Mouse (Mus musculus): ENCODE results near the gene Erbb2. TPM values are rescaled to one million over a fixed set of nuclear protein-coding genes. Genes with fewer than 3 reads are reported as not detected.
"Not testable (repeated sequence)": the region's sequence is repeated elsewhere in the genome, so short reads cannot be mapped to it uniquely, and the experiment has no call there.

Erbb2 gene
- total RNA-seq, 1 experiment: 13.2 TPM

GRCm38 (mm10) chr11:98381651-98382050, 30.6 kb upstream of the Erbb2 start:
- no peak for DNase-seq (ENCODE audit: low read depth, low spot score)
- H3K4me3 ChIP-seq (ENCODE audit: insufficient read depth in 1 of 2, low read depth in 1 of 2, low read length in 2 of 2, poor library complexity in 1 of 2, severe bottlenecking in 1 of 2): no peak overlapping the region
- no peaks in the 10 kb centered on the region for H3K9me3 ChIP-seq (ENCODE audit: control insufficient read depth, insufficient read depth, low read depth, low read length)
- peaks cover 22% of the 10 kb centered on the region; the same call in 1 of the 2 replicates for H3K36me3 ChIP-seq (ENCODE audit: control insufficient read depth, insufficient read depth, low read length, poor library complexity, severe bottlenecking)
- H3K4me1 ChIP-seq (ENCODE audit: control insufficient read depth in 2 of 2, insufficient read depth in 2 of 2, low read length in 2 of 2, poor library complexity in 1 of 2): peaks cover 0 to 4% of the 10 kb centered on the region in 2 experiments; a peak in 1 of 4 replicates
- in situ Hi-C loops (cut with MboI; ENCODE audit: low sequenced_read_pairs in 2 of 2, unreplicated experiment in 2 of 2): no loop called here
- TF ChIP-seq MAFK (IDR thresholded peaks at IDR 0.05; ENCODE audit: insufficient read depth, low read depth, low read length) (no peak), ZNF384 (IDR thresholded peaks at IDR 0.05; ENCODE audit: low read depth, low read length) (no peak), CHD2 (IDR thresholded peaks at IDR 0.05; ENCODE audit: low read depth, low read length) (no peak), ZC3H11A (IDR thresholded peaks at IDR 0.05; ENCODE audit: borderline replicate concordance, low read depth, low read length) (no peak), HCFC1 (IDR thresholded peaks at IDR 0.05; ENCODE audit: borderline replicate concordance, insufficient read depth, low read length) (no peak)
- H3K27ac ChIP-seq (ENCODE audit: insufficient read depth, low read depth, low read length, poor library complexity, severe bottlenecking): no peak overlapping the region
- no peak overlapping the region for H3K9ac ChIP-seq (ENCODE audit: insufficient read depth, low read depth, low read length, poor library complexity, severe bottlenecking)

GRCm38 (mm10) chr11:98382405-98382804, 29.9 kb upstream of the Erbb2 start:
- H3K4me1 ChIP-seq (ENCODE audit: control insufficient read depth in 2 of 2, insufficient read depth in 2 of 2, low read length in 2 of 2, poor library complexity in 1 of 2); in situ Hi-C loops (cut with MboI; ENCODE audit: low sequenced_read_pairs in 2 of 2, unreplicated experiment in 2 of 2); H3K27ac ChIP-seq (ENCODE audit: insufficient read depth, low read depth, low read length, poor library complexity, severe bottlenecking); H3K9ac ChIP-seq (ENCODE audit: insufficient read depth, low read depth, low read length, poor library complexity, severe bottlenecking); DNase-seq (ENCODE audit: low read depth, low spot score); H3K9me3 ChIP-seq (ENCODE audit: control insufficient read depth, insufficient read depth, low read depth, low read length); H3K4me3 ChIP-seq (ENCODE audit: insufficient read depth in 1 of 2, low read depth in 1 of 2, low read length in 2 of 2, poor library complexity in 1 of 2, severe bottlenecking in 1 of 2): not testable (repeated sequence)
- peaks cover 20% of the 10 kb centered on the region; the same call in 1 of the 2 replicates for H3K36me3 ChIP-seq (ENCODE audit: control insufficient read depth, insufficient read depth, low read length, poor library complexity, severe bottlenecking)

GRCm38 (mm10) chr11:98383261-98384030, 28.8 kb upstream of the Erbb2 start, which contains the start of gene Tcap:
Gene Tcap (plus strand): TSS chr11:98383811.
- no peak within 1 kb of the TSS for H3K27ac ChIP-seq (ENCODE audit: insufficient read depth, low read depth, low read length, poor library complexity, severe bottlenecking)
- H3K4me3 ChIP-seq (ENCODE audit: insufficient read depth in 1 of 2, low read depth in 1 of 2, low read length in 2 of 2, poor library complexity in 1 of 2, severe bottlenecking in 1 of 2): peak within 1 kb of the TSS; percentile 33 to 35; a peak in 2 of 4 replicates
- H3K36me3 ChIP-seq (ENCODE audit: control insufficient read depth, insufficient read depth, low read length, poor library complexity, severe bottlenecking): peaks cover 14% of the 10 kb centered on the region; the same call in 1 of the 2 replicates
- no peak for TF ChIP-seq MAFK (IDR thresholded peaks at IDR 0.05; ENCODE audit: insufficient read depth, low read depth, low read length)
- no peak for TF ChIP-seq ZC3H11A (IDR thresholded peaks at IDR 0.05; ENCODE audit: borderline replicate concordance, low read depth, low read length)
- no peak for TF ChIP-seq CHD2 (IDR thresholded peaks at IDR 0.05; ENCODE audit: low read depth, low read length)
- no peak for TF ChIP-seq HCFC1 (IDR thresholded peaks at IDR 0.05; ENCODE audit: borderline replicate concordance, insufficient read depth, low read length)
- no peak for TF ChIP-seq ZNF384 (IDR thresholded peaks at IDR 0.05; ENCODE audit: low read depth, low read length)
- H3K4me1 ChIP-seq (ENCODE audit: control insufficient read depth in 2 of 2, insufficient read depth in 2 of 2, low read length in 2 of 2, poor library complexity in 1 of 2): peaks cover 0 to 8% of the 10 kb centered on the region in 2 experiments; a peak in 1 of 4 replicates
- DNase-seq (ENCODE audit: low read depth, low spot score): no peak
- no peaks in the 10 kb centered on the region for H3K9me3 ChIP-seq (ENCODE audit: control insufficient read depth, insufficient read depth, low read depth, low read length)
- no peak within 1 kb of the TSS for H3K9ac ChIP-seq (ENCODE audit: insufficient read depth, low read depth, low read length, poor library complexity, severe bottlenecking)
- in situ Hi-C loops (cut with MboI; ENCODE audit: low sequenced_read_pairs in 2 of 2, unreplicated experiment in 2 of 2): no loop called here

GRCm38 (mm10) chr11:98384216-98384615, 28.1 kb upstream of the Erbb2 start:
- Histone ChIP-seq H3K9ac (ENCODE audit: insufficient read depth, low read depth, low read length, poor library complexity, severe bottlenecking) (no peak overlapping the region), H3K27ac (ENCODE audit: insufficient read depth, low read depth, low read length, poor library complexity, severe bottlenecking) (no peak overlapping the region), H3K4me1 (ENCODE audit: control insufficient read depth in 2 of 2, insufficient read depth in 2 of 2, low read length in 2 of 2, poor library complexity in 1 of 2) (peaks cover 0 to 10% of the 10 kb centered on the region in 2 experiments; a peak in 1 of 4 replicates), H3K4me3 (ENCODE audit: insufficient read depth in 1 of 2, low read depth in 1 of 2, low read length in 2 of 2, poor library complexity in 1 of 2, severe bottlenecking in 1 of 2) (peak overlapping the region; percentile 33 to 35; a peak in 2 of 4 replicates), H3K9me3 (ENCODE audit: control insufficient read depth, insufficient read depth, low read depth, low read length) (no peaks in the 10 kb centered on the region), H3K36me3 (ENCODE audit: control insufficient read depth, insufficient read depth, low read length, poor library complexity, severe bottlenecking) (peaks cover 6% of the 10 kb centered on the region; the same call in 1 of the 2 replicates)
- in situ Hi-C loops (cut with MboI; ENCODE audit: low sequenced_read_pairs in 2 of 2, unreplicated experiment in 2 of 2): no loop called here
- no peak for TF ChIP-seq CHD2 (IDR thresholded peaks at IDR 0.05; ENCODE audit: low read depth, low read length)
- TF ChIP-seq ZC3H11A (IDR thresholded peaks at IDR 0.05; ENCODE audit: borderline replicate concordance, low read depth, low read length): no peak
- TF ChIP-seq MAFK (IDR thresholded peaks at IDR 0.05; ENCODE audit: insufficient read depth, low read depth, low read length): no peak
- no peak for TF ChIP-seq HCFC1 (IDR thresholded peaks at IDR 0.05; ENCODE audit: borderline replicate concordance, insufficient read depth, low read length)
- no peak for TF ChIP-seq ZNF384 (IDR thresholded peaks at IDR 0.05; ENCODE audit: low read depth, low read length)
- no peak for DNase-seq (ENCODE audit: low read depth, low spot score)
